Mouse (Mus musculus): ENCODE measurements around the gene Ddx11. TPM values are rescaled to one million over a fixed set of nuclear protein-coding genes. Genes with fewer than 3 reads are reported as not detected.
"Not testable (repeated sequence)": the region's sequence is repeated elsewhere in the genome, so short reads cannot be mapped to it uniquely, and the experiment has no call there.

The Ddx11 gene
- polyA plus RNA-seq, 1 experiment from 2014 or later: 23.8 TPM

- not testable (repeated sequence) for H3K4me3 ChIP-seq; H3K4me2 ChIP-seq; H3K27ac ChIP-seq; H3K4me1 ChIP-seq; H3K27me3 ChIP-seq; H3K36me3 ChIP-seq; H3K9ac ChIP-seq; H3K9me3 ChIP-seq; ATAC-seq (ENCODE audit: insufficient number of reproducible peaks, insufficient read depth, low FRiP score, low TSS enrichment, low read depth)
- WGBS: 92% methylated on average over 15 of the region's 15 CpGs
Measured at GRCm38 (mm10) chr17:66170971-66171370, 47.7 kb downstream of the Ddx11 start.

- Histone ChIP-seq H3K27ac (no peak overlapping the region), H3K4me2 (no peak overlapping the region), H3K9ac (no peak overlapping the region), H3K9me3 (no peaks in the 10 kb centered on the region), H3K36me3 (no peaks in the 10 kb centered on the region), H3K4me3 (no peak overlapping the region), H3K4me1 (no peaks in the 10 kb centered on the region), H3K27me3 (no peaks in the 10 kb centered on the region; the same call in 1 of the 2 replicates)
- 87% methylated on average over 8 of the region's 8 CpGs for whole genome bisulfite sequencing
- ATAC-seq (ENCODE audit: insufficient number of reproducible peaks, insufficient read depth, low FRiP score, low TSS enrichment, low read depth): no peak
Measured at GRCm38 (mm10) chr17:66190577-66190976, 67.3 kb downstream of the Ddx11 start.

DNA sequence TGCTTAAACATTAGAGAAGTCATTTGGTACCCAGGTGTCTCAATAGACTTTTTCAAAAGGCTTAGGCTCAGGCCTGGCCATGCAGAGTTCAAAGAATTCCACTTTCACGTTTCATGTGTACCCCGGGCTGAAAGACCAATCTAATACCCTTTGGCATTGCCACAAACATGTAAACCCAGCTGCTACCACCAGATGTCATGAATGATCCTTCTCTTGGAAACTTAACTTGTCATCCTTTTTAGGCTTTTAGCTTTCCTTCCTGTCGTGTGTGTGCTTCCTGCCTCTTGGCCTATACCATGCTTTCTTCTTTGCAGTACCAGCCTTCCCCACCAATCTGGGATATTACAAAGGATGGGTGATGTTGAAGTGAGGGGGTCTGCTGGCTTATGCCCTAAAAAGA is 73.7 kb downstream of the Ddx11 start:
- H3K9me3 ChIP-seq: no peaks in the 10 kb centered on the region
- no peaks in the 10 kb centered on the region for H3K36me3 ChIP-seq
- H3K4me1 ChIP-seq: no peaks in the 10 kb centered on the region
- no peak overlapping the region for H3K4me2 ChIP-seq
- no peak for ATAC-seq (ENCODE audit: insufficient number of reproducible peaks, insufficient read depth, low FRiP score, low TSS enrichment, low read depth)
- H3K4me3 ChIP-seq: no peak overlapping the region
- WGBS: 38% methylated on average over 3 of the region's 3 CpGs
- no peaks in the 10 kb centered on the region; the same call in 1 of the 2 replicates for H3K27me3 ChIP-seq
- no peak overlapping the region for H3K27ac ChIP-seq
- no peak overlapping the region for H3K9ac ChIP-seq

Other genes with a start within 250 kb of the Ddx11 start
- 94.1 and 105 TPM in 2 replicates for gene Ralbp1, start 237.7 kb upstream of the Ddx11 start, polyA plus RNA-seq (2015; fragmentation: Nextera tagmentation; extraction: Ambion mirVana)
- 154 and 159 TPM in 2 replicates for gene Twsg1, start 172.3 kb upstream of the Ddx11 start, polyA plus RNA-seq (2015; fragmentation: Nextera tagmentation; extraction: Ambion mirVana)
- gene Ankrd12, start 46.4 kb upstream of the Ddx11 start, polyA plus RNA-seq (2015; fragmentation: Nextera tagmentation; extraction: Ambion mirVana): 41.4 and 45.9 TPM in 2 replicates
- 306 and 311 TPM in 2 replicates for gene Ndufv2, start 22.0 kb upstream of the Ddx11 start, polyA plus RNA-seq (2015; fragmentation: Nextera tagmentation; extraction: Ambion mirVana)
- gene Washc1, start 12.0 kb upstream of the Ddx11 start, polyA plus RNA-seq (2015; fragmentation: Nextera tagmentation; extraction: Ambion mirVana): 42.9 and 45.6 TPM in 2 replicates

All from embryonic facial prominence, embryonic 13.5 days (tissue).